Mouse (Mus musculus): ENCODE measurements around the gene E030018B13Rik. TPM values are rescaled to one million over a fixed set of nuclear protein-coding genes. Genes with fewer than 3 reads are reported as not detected.

E030018B13Rik gene
- not detected in 2 replicates for polyA plus RNA-seq (2012; rRNA removed)

DNA sequence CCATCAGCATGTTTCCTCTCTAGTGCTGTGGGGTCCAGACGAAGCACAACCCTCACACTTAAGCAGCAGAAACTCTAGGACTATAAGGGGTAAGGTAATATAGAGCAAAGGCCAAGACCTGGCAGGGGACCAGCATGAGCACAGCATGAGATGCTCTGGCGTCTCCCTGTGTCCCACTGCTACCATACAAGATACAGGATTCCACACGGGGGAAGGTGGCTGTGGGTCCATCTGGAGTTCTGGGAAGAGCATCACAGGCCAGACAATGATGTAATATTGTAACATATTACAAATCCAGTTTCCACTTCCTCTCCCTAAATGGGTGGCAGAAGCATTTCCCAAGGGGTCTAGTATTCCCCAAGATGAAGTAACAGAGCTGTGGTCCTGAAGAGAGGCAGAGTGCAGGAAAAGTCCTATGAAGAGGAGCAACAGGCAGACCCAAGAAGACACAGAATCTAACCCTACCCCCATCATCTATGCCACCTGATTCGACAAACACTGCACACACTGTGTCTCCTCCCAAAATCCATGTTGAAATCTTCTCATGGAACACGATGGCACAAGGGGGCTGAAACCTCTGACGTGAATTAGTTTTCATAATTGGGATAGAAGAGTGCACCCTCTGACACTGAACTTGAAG, at the start of gene E030018B13Rik:
Gene E030018B13Rik, plus strand, starts transcription at position 590 of the 640 bp plus-strand sequence.
- DNase-seq (ENCODE audit: low spot score): no peak

DNA sequence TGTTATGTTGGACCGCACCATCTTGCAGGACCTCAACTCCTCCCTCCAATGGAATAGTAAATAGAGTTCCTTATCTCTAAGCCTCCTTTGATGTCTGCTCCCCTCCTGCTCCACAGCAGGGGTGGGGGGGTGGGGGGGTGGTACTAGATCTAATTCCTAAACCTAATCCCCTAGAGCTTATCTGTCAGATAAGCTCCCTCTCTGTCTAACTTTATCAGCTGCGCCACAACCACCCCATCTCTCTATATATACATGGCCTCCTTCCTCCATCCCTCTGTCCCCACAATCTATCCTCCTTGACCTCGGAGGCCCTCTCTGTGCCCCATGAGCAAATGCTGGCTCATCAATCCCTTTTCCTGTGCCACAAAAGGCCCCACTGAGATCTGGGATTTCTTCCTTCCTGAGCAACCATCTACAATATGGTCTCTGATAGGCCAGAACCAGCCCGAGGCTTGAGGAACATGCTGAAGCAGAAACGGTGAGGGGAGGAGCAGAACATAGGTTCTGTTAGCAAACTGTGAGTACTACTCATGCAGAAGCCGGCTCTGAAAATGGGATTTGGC, 48.2 kb upstream of the E030018B13Rik start:
- no peak for DNase-seq (ENCODE audit: low spot score)

DNA sequence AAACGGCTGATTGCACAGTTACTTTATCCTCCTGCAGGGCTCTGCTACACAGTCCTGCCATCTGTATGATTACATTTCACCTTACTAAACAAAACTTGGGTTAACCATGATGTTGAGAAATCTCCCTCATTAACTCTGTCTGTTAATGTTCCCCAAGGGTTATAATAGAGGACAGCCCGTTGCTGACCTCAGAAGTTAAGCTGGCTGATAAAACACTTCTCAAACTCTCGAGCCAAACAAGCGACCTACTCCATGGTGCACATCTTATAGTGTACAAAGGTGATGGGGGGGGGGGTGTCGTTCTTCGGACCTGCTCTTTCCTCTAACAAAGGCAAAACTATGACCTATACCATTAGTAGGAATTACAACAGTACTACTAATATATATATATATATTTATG, 45.0 kb upstream of the E030018B13Rik start:
- DNase-seq (ENCODE audit: low spot score): no peak

DNA sequence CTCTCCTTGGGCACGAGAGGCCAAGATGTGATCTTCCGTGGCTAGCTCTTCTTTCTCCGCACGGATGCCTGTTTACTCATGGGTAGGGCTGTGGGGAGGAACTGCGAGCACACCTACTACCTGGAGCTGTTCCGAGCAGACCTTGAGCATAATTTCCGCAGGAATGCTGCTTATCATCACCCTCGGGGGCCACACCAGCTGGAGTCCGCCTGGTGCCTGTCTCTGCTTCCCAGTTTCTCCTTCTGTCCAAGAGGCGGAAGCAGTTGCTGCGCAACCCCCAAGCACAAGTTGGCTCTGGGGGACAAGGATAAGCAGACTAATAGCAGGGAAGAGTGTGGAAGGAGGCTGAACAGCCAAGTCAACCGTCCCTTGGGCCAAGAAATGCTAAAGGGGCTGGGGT, 42.8 kb upstream of the E030018B13Rik start:
- no peak for DNase-seq (ENCODE audit: low spot score)

DNA sequence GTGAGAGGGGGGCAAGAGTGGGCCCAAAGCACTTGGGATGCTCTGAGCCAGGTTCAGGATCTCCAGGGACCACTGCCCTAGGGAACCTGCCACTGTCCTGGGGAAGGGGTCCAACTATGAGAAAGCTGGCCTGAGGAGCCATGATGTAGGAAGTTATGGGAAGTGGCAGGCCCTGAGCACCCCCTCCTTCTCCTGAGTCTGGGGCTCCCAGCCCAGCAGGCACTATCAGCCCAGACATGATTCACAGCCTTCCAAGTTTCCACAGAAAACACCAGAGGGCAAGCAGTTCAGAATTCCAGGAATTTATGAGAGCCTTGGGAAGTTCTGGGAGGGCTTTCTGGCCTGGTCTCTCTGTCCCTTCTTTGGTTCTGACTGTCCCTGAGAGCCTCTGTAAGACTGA, 41.0 kb upstream of the E030018B13Rik start:
- no peak for DNase-seq (ENCODE audit: low spot score)

DNA sequence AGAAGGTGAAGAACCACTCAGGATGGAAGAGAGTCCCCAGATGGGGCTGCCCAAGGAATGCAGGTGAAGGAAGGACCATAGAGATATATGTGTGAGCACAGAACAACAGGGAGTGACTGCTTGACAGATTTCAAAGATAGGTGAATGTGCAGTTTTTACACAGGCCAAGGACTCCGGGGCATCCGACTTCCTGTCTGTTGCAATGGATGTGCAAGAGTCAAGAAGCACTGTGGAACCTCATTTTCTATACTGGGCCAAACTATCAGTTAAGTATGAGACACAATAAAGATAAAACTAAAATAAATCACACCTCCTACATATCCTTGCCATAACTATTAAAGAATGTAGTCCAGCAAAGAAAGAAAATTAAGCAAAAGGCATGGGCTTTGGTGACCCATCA, 40.0 kb upstream of the E030018B13Rik start:
- DNase-seq (ENCODE audit: low spot score): no peak

DNA sequence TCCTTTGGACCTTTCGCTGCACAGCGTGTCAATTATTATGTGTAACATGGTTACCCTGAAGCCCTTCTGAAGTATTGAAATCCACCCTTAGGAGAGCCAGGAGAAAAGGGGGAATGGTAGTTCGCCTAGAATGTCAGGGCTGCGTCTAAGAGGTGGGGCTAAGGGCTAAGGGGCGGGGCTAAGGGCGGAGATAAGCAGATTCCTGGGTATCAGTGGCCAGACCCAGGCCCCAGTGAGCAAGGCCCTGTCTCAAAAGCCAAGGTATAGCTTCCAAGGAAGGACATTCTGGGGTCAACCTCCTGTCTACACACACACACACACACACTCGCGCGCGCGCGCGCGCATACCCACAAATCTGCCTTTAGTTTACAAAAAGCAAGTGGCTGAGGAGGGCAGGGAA, 39.0 kb upstream of the E030018B13Rik start:
- no peak for DNase-seq (ENCODE audit: low spot score)

DNA sequence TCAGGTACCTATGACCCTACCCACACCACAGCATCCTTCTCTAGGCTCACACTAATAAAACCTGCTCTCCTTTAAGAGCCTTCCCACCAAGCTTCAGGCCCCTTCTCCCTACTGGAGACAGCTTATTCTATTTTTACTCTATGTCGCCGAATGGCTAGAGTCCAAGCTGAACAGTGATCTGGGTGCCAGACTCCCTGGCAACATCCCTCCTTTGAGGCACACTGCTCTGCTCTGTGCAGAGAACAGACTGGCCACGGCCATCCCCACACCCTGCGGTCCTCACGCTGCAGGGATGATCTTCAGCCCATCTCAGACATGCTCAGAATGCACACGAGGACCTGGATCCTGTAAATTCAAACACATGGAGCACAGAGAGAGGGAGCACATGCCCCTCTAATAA, 37.1 kb upstream of the E030018B13Rik start:
- no peak for DNase-seq (ENCODE audit: low spot score)

DNA sequence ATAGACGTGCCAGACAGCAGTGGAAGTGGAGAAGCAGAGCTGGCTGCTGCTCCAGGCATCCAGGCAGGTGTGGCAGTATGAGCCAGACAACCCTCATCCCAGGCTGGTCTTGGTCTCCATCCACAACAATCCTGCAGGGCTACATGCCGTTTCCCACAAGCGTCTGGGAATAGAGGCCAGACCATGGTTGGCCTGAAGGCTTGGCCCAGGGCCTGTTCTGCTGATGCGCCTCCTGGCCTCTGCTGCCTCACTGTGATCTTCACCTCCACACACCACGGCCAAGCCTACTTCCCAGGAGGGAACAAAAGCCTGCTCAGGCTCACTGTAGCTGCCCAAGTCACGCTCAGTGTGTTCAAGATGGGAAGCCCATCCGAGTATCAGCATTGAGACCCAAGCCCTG, 33.9 kb upstream of the E030018B13Rik start:
- no peak for DNase-seq (ENCODE audit: low spot score)

DNA sequence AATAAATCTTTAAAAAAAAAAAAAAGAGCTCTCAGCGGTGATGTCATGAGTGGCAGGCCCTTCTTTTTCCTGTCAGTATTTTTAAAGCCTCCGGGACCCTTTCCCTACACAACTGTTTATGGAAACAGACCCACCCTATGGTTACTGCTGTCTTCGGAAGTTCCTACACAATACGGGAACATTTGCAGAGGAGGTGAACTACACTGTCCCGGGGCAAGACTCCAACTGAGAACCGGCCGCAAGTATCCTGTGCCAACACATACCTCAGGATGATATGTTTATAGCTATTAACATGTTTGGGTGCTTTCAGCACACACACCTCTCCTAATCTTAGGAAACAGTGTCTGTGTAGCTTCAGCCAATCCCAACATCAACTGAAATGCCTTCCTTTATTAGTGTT, 31.6 kb upstream of the E030018B13Rik start:
- no peak for DNase-seq (ENCODE audit: low spot score)

DNA sequence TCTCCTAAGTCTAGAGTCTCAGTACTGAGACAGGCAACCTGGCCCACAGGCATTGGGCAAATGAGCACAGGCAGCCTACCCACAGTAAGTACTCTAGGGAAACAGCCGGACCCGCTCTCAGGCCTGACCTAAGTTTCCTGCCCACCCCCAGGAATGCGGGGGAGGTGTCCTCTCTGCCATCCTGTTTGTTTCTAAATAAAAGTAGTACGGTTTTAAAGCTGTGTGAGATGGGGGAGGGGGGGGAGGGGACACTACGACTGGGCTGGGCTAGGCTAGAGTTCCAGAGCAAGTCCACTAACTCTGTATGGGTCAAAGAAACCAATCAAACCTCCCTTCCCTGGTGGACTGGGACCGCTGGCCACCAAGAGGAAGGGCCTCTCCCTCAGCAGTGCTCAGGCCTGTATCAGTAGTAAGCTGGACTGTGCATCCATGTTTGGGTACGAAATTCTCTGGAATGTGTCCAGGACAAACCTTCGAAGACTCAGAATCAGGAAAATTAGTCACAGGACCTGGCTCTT, 29.6 kb upstream of the E030018B13Rik start:
- no peak for DNase-seq (ENCODE audit: low spot score)

DNA sequence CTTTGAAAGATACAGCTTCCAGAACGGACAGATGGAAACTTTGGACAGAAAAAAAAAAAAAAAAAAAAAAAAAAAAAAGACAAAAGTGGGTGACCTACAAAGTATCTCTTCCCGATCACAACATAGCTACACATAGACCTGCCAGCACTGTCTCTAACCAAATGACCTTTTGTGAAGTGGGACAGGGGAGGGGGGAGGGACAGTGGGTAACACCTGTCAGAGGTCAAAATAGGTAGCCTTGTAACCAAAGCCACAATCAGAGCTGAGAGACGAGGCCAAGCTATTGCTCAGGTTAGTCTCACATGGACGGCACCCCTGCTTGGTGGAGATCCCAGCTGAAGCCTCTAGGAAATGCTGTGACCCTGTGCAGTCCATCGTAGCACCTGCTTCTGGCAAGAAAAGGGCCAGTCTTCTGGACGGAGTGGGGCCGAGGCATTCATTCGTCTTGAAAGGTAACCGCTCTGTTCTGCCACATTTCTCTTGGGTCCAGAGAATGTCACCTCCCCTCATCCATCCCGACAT, 29.0 kb upstream of the E030018B13Rik start:
- no peak for DNase-seq (ENCODE audit: low spot score)

DNA sequence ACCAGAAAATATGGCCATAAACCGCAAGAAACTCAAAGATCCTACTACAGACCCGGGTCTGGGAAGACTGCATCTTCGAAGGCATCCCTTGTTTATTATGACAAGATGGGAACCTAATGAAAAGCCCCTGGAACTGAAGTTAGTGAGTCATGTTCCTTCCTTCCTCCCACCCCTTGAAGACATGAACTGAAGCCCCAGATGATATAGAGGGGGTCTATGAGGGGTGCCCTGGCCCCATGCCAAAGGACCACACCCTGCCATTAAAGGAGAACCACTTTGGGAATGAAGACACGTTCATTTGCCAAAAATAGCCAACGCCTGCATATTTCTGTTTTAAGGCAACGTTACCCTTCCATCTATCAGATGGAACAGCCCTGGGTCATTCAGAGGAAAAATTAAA, 28.0 kb upstream of the E030018B13Rik start:
- no peak for DNase-seq (ENCODE audit: low spot score)

DNA sequence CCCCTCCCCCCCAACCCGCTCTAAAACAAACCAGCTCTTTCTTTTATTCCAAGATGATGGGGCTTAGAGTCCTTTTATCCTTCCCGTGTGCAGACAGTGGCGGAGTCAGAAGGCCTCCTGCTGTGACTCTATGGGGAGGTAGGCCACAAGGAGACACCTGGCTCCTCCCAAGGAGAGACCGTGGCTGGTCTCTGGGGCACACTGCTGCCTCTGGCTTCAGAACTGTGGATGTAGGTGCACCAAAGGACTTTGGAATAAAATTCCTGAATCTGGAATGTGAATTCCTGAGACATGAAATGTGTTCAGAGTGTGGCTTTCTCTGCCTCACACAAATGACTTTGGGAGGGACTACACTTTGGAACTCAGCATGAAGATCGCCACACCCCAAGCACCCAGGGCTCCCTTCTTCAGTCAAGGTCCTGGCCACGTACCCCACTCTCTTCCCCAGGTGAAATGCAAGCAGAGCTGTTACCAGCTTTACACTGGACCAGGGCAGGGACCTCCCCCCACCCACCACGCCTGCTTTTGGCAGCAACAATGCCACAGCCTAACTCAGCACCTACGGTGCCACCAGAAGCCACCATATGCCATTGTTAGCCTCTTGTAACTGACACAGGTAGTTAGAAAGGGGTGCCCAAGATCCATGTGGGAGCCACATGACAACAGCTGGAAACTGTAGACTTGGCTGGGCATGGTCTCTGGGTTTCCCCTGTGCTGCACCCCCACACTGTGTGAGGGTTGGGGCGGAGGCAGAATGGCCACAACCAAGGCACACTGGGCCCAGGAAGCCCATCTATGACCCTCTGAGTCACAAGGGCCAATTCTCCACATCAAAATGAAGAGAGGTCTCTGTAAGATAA, 27.3 kb upstream of the E030018B13Rik start:
- no peak for DNase-seq (ENCODE audit: low spot score)

DNA sequence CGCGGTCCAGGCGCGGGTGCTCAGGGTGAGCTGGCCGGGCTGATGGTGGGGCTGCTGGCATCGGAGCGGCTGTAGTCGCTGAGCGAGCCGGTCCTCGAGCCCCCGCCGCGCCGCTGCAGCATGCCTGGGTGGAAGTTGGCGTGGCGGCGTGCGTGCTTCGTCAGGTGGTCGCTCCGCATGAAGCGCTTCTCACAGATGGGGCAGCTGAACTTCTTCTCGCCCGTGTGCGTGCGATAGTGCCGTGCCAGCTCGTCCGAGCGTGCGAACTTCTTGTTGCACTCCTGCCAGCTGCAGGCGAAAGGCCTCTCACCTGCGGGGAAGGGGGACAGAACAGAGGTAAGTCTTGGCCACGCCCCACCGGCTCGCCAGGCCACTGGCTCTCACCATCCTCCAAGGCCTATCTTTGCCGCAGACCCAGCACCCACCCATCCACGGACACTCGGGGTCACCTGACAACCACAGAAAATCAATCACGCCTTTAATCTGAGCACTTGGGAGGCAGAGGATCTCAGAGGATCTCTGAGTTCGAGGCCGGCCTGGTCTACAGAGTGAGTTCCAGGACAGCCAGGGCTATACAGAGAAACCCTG, 25.1 kb upstream of the E030018B13Rik start:
- no peak for DNase-seq (ENCODE audit: low spot score)

DNA sequence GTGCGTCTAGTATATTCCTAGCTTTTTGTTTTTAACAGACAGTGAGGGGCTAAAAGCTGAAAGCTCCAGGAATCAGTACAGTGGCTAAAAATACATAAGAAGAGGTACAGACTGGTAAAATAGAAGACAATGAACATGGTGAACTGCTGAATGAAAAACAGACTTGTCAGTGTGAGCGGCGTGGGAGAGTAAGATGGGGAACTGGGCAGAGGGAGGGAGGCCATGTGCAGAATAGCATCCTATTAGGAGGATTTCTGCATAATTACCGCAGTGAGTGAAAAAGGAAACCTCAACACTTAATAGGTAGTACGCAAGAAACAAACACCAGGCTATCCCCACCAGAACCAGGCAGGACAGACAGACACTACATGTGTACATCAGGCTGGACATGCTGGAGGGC, 23.5 kb upstream of the E030018B13Rik start:
- no peak for DNase-seq (ENCODE audit: low spot score)

DNA sequence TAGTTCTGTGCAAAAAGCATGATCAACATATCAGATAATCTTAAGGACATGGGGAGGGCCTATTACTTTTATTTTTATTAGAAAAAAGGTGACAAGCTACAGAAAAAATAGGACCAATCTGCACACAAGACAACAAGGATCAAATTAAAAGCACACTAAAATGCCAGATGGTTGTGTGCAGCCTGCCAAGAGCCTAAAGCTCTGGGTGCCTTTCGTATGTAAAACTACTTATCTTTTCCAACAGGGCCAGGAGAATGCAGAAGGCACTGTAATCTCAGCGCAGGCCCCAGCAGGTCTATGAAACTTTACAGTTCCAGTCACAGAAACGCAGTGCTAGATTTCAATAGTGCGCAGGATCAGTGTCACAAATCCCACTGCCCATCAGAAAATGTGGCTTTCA, 22.9 kb upstream of the E030018B13Rik start:
- no peak for DNase-seq (ENCODE audit: low spot score)

DNA sequence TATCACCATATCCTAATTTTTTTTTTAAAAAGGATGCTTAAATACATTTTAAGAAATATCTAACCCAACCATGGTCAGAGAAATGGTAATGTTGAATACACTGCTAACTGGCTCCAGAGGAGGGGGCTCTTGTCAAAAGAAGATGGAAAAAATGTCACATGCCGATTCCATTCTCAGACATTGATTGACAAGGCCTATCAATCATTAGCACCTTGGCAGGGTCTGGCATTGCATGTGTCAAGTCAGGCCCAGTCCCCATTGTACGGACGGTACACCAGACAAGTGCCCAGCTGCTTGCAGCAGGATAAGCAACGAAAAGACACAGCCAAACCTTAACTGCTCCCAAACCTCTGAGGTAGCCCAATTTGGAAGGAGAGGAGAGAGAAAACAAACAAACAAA, 22.0 kb upstream of the E030018B13Rik start:
- no peak for DNase-seq (ENCODE audit: low spot score)

DNA sequence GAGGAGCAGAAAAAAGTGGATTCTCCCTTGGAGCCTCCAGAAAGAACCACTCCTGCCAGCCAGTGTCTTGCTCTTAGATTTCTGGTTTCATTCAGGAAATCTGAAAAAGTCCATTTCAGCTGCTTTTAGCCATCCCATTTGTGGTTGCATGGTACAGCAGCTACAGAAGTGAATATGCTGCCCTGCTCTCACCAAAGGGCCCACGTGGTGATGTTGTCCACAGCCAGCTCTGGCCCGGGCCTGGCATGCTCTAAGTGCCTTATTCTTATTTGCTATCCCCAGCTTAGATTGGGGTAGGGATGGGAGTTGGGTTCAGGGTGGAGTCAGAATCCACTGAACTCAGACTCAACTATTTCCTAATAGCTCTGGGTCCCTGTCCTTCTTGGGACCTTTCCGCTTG, 21.4 kb upstream of the E030018B13Rik start:
- no peak for DNase-seq (ENCODE audit: low spot score)

DNA sequence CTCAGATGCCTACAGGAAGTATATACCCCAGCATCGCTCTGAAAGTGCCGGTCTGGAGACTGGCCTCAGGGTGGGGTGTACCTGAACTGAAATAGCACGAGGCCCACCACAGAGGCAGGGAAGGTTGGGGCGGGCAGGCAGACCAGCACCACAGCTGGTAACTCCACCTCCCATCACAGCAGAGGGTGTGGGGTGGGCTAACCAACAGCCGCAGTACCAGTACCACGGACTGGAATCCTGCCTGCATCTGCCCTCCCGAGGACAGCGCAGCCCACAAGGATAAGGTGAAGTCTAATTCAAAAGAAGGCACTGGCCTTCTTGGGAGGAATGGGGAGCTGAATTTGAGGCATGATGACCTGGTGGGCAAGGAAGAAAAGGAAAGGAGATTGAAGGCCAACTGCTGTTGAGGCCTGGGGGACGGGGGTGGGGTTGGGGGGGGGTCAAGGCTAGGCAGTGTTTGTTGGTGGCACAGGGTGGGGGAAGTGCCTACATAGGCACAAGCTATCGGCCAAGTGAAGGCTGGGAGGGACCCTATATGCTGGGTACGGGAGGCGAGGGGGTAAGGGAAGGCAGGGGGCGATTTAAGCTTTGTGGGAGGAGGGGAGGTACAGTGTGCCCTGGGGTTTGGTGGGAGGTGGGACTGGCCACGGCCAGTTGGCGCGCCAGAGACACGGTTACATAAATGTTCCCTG, 20.2 kb upstream of the E030018B13Rik start:
- DNase-seq (ENCODE audit: low spot score): no peak

DNA sequence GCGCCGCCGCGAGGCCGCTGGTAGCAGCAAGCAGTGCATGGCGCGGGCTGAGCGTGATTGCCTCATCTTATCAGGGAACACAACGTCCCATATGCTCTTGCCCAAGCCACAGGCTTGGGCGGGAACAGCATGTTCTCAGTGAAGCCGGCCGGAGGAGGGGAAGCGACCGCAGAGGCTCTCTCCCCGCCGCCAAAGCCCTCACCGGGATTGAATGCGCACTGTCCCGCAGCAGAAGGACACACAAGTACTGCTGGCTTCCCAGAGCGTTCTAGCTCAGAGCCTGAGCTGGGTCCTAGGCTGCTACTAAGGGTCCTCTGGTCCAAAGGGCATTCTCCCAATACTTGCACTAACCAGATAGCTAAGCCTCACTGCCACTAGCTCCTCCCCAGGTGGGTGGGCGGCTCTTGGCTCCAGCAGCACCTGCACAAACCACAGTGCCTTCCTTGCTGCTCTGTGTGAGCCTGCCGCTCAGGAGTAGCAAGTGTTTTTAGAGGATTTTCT, 19.6 kb upstream of the E030018B13Rik start:
- DNase-seq (ENCODE audit: low spot score): peak; percentile 73
